Mouse (Mus musculus) gastrocnemius, adult 2 months (tissue): ENCODE measurements at regions not wholly inside any gene's neighbourhood (a gene's known extent, or its start where the extent isn't known, plus 50 kb on each side); places are given as distances from the start of the nearest gene placed in this dataset.
A peak's percentile ranks its signal among the peaks of the same experiment; 100 is the strongest.

Experiments used
- DNase-seq: peaks from one replicate; pipeline ENCODE4 v3.0.0; 2022
- H3K27ac ChIP-seq: fragments of 200-600 bp; 2 replicates; pipeline ENCODE4 v1.8.1; 2022; ENCODE audit warnings: mild to moderate bottlenecking
- H3K4me3 ChIP-seq: fragments of 200-600 bp; 2 replicates; pipeline ENCODE4 v1.8.1; 2022; ENCODE audit warnings: mild to moderate bottlenecking, moderate library complexity
- CTCF ChIP-seq: fragments of 200-600 bp; IDR thresholded peaks from 2 replicates; pipeline ENCODE4 v1.8.1; 2022; ENCODE audit warnings: antibody characterized with exemption, mild to moderate bottlenecking, moderate library complexity
- intact Hi-C: fragments of 180-260 bp; cut with DNase I; formaldehyde crosslinking; loops from one replicate; pipeline ENCODE4 v1.15.1; 2025

DNA sequence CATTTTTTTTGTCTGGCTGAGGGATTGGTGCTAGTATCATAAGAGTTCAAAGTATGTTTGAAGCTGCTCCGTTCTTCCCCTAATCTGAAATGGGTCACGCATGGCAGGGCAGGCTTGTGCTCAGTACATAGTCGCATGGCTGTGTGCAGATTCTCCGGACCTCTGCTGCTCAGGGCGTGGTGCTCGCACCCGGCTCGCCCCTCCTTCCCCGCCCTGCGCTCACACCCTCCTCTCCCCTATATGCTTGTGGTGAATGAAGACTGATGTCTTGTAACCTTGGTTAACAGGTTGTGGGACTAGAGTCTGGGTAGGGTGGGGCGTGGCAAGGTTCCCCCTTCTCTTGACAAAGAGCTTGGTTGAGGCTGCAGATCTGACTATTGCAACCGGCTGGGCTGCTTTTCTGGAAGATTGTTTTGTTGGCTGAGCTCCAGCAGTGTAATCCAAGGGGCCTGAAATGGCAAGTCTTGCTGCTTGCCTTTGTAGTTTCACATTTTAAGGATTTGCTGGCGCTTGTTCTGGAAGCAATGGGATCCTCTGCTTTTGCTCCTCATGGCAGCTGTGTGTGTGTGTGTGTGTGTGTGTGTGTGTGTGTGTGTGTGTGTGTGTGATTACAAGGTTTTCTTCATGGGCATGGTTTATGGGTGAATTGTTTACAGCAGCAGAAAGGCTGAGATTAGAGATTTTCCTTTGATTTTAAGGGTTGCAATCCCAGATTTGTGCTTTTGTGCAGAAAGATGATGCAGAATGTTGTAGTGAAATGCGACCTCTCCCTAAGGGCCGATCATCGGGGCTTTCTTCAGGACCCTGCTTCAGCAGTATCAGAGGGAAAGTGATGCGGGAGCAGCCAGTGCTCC lies 74.4 kb upstream of the Gm9887 start:
- peak; percentile 79 for DNase-seq
- H3K27ac ChIP-seq: peak overlapping the region; percentile 81
- intact Hi-C loops: loop anchor here (5.0 kb wide), 1 partner anchor 74 kb away; the partner anchor contains the start of genes Arf6 and Gm9887
- no peak for TF ChIP-seq CTCF
- peak overlapping the region; percentile 63 for H3K4me3 ChIP-seq

DNA sequence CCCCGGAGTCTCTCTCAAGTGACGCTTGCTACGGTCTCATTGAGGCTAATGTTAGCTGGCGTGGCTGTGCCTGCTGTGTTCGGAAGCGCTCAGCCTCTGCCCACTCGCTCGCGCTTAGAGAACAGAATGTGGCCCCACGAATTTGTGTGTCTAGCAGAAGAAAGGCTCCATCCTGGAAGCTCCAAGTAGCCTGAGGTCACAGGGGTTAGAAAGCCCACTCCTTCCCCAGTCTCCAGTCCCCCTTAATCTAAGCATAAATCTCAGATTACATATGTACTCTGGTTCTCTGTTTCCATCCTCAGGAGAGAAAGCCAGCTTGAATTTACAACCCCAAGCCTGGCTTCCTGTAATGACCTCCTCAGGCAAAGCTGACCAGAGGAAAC lies 73.8 kb upstream of the Gm9887 start:
- Histone ChIP-seq H3K4me3 (peak overlapping the region; percentile 63), H3K27ac (peak overlapping the region; percentile 81)
- TF ChIP-seq CTCF: no peak
- no peak for DNase-seq
- intact Hi-C loops: loop anchor here (5.0 kb wide), 1 partner anchor 74 kb away; the partner anchor contains the start of genes Arf6 and Gm9887

DNA sequence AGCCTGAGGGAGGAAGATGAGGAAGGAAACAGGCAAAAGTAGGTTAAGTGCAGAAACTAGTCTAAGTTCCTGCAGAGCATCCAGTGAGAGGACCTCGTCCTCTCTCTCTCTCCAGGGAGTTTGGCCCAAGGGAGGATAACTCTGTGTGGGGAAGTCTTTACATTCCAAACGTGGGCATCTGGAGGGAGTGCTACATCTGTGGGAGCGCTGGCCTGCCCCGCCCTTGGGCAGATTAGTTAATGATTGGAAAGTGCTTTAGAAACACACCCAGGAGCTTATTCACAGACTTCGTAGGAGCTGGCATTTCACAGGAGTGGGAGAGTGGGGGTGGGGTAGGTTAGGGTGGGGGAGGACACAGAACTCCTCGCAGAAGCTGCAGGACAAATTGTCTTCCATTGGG lies 70.1 kb upstream of the Gm9887 start:
- TF ChIP-seq CTCF: no peak
- H3K4me3 ChIP-seq: no peak overlapping the region
- intact Hi-C loops: no loop called here
- H3K27ac ChIP-seq: no peak overlapping the region
- no peak for DNase-seq

DNA sequence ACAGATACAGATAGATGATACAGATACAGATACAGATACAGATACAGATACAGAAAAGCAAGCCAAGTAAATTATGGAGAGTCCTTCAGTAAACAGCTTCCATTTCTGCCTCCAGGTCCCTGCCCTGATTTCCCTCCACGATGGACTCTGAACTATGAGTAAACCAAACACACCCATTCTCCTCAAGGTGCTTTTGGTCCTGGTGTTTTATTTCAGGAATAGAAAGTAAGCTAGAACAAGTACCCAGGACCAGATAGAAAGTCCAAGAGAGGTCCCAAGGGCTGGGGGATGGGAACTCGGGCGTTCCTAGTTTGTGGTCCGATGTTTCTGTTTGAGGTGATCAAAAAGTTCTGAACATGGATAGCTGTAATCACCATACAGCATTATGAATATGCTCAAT lies 69.5 kb upstream of the Gm9887 start:
- TF ChIP-seq CTCF: no peak
- H3K4me3 ChIP-seq: no peak overlapping the region
- DNase-seq: no peak
- intact Hi-C loops: no loop called here
- no peak overlapping the region for H3K27ac ChIP-seq

DNA sequence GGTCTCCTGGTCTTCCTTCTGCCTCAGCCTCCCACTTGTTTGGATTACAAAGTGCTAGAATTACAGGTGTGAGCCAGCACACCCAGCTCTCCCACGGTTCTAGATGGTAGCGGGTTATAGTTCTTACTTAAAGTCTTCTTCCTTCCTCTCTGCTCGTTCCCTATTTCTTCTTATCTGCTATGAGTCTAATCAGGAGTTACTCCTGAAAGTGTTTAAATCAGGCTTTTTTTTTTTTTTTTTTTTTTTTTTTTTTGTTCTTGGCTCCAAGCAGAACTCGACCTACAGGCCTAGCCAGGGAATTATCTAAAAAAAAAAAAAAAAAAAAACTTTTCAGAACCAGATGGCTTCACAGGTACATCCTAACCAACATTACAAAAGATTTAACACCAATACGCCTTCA lies 66.0 kb upstream of the Gm9887 start:
- no peak overlapping the region for H3K4me3 ChIP-seq
- intact Hi-C loops: no loop called here
- DNase-seq: no peak
- no peak for TF ChIP-seq CTCF
- H3K27ac ChIP-seq: no peak overlapping the region

DNA sequence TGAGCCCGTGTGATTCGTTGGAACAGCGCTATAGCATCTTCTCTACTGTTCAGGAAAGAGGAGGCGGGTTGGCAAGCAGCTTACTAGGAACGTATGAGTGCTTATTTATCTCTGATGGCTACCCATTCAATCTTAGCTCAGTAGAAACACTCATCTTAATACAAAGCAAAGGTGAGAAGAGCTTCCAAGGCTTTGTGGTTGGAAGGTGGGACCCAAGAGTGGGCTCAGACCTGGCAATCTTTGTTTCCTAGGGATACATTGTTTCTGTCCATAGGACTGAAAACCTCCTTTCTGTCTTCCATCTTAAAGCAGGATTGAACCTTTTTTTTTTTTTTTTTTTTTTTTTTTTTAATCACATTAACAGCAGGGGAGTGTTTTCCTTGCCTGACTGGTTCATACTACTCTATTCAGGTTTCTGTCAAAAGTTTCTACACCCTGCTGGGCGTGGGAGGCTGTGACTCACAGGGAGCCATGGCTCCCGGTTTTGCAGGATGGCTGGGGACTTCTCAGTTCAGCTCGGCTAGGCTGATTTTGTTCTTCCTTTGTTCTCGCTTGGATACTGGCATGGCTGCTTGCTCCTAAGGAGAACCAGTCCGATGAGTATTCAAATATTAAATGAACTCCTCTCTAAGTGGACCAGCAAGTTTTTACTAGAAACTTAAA lies 64.7 kb upstream of the Gm9887 start:
- no peak for DNase-seq

DNA sequence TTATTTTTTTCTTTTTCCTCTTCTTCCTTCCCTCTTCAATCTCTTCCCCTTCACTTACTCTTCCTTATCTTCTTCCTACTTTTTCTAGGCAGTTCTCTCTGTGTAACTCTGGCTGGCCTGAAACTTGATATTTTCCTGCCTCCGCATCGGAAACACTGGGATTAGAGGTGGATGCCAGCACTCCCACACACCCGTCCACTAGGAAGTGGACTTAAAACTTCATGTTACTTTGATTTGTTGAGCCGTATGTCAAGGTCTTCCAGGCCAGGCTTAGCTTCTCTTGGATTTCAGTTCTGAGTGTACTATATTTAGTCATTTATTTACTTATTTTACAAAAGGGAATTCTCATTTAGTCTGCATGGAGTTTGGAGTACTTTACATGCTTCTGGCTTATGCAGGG lies 62.1 kb upstream of the Gm9887 start:
- no peak overlapping the region for H3K4me3 ChIP-seq
- TF ChIP-seq CTCF: no peak
- DNase-seq: no peak
- no peak overlapping the region for H3K27ac ChIP-seq
- intact Hi-C loops: no loop called here

More for the DNA sequence above, 64.7 kb upstream of the Gm9887 start:
- H3K27ac ChIP-seq: peak overlapping the region; percentile 43; the same call in 1 of the 2 replicates
- H3K4me3 ChIP-seq: no peak overlapping the region
- intact Hi-C loops: no loop called here
- no peak for TF ChIP-seq CTCF

DNA sequence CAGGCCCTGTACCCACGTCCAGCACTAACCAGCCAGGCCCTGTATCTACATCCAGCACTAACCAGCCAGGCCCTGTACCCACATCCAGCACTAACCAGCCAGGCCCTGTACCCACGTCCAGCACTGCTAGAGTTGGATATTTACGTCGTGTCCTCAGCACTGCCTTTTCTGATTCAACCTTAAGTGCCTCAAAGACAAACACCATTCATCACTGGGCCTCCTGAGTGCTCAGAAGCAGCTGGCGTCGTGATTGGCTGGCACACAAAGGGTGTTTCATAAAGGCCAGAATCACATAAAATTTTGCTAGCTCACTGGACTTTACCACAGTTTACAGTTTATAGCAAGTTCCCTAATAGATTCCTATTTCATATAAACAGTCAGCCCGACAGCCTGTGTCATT lies 59.8 kb upstream of the Gm9887 start:
- no peak for DNase-seq
- intact Hi-C loops: no loop called here
- no peak for TF ChIP-seq CTCF
- Histone ChIP-seq H3K27ac (no peak overlapping the region), H3K4me3 (no peak overlapping the region)

DNA sequence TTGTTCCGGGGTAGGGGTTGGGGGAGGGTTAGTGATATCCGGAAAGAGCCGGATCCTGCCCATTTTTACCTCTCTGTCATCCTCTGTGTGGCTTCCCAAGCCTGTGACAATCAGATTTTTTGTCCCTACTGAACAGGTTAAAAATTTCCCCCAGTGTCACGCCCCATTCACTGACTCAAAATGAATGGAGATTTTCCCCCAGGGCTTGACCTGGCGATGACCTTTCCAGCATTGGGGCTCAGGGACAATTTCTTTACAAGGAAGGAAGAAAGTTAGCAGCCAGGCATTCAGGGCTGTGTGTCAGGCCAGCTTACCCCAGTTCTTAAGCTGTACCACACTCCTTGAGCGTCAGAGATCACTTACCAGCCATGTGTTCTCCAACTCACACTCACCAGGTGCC lies 55.9 kb upstream of the Gm9887 start:
- H3K4me3 ChIP-seq: no peak overlapping the region
- intact Hi-C loops: no loop called here
- no peak for DNase-seq
- no peak overlapping the region for H3K27ac ChIP-seq
- TF ChIP-seq CTCF: no peak

DNA sequence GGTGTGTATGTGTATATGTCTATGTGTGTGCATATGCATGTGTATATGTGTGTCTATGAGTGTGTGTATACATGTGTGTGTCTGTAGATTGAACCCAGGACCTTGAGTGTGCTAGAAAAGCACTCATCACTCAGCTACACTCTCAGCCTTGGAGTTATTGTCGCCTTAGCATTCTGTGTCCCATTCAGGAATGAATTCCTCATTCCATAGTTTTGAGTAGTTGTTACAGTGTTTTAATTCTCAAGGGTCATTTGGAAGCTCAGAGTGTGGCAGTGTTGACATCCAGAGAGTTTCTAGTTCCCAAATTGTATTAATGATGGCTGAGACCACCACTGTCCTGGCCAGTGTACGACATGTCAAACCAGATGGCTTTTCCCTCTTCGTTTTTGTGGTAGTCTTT lies 53.4 kb upstream of the Gm9887 start:
- no peak for TF ChIP-seq CTCF
- Histone ChIP-seq H3K27ac (no peak overlapping the region), H3K4me3 (no peak overlapping the region)
- intact Hi-C loops: no loop called here
- no peak for DNase-seq

DNA sequence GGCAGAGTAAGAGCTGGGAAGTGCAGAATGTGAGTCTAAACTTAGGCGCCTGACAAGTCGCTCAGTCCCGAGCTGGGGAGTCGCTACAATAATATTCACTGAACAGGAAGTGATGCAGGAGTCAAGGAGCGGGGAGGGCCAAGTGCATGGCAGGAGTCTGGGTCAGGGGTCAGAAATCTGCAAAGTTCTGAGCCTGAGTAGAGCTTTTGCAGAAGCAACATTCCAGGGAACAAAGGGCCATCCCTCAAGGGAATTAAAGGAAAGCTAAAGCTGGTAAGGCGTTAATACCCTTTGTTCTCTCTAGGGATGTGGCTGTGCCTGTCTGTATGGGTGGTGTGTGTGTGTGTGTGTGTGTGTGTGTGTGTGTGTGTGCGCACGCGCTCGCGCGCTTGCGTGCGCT lies 52.7 kb upstream of the Gm9887 start:
- Histone ChIP-seq H3K27ac (peak overlapping the region; percentile 39), H3K4me3 (no peak overlapping the region)
- intact Hi-C loops: no loop called here
- no peak for DNase-seq
- no peak for TF ChIP-seq CTCF
